Mouse (Mus musculus) heart, postnatal 0 days (tissue): Measurements from ENCODE around the gene Ints1.

Source experiments
- CTCF ChIP-seq: IDR thresholded peaks from 2 replicates; pipeline ENCODE4 v1.5.1; 2016; ENCODE audit warnings: antibody characterized with exemption, control low read depth, low read depth
- EP300 ChIP-seq: IDR thresholded peaks from 2 replicates; pipeline ENCODE4 v1.6.1; 2016; ENCODE audit warnings: antibody characterized with exemption, low read depth

DNA sequence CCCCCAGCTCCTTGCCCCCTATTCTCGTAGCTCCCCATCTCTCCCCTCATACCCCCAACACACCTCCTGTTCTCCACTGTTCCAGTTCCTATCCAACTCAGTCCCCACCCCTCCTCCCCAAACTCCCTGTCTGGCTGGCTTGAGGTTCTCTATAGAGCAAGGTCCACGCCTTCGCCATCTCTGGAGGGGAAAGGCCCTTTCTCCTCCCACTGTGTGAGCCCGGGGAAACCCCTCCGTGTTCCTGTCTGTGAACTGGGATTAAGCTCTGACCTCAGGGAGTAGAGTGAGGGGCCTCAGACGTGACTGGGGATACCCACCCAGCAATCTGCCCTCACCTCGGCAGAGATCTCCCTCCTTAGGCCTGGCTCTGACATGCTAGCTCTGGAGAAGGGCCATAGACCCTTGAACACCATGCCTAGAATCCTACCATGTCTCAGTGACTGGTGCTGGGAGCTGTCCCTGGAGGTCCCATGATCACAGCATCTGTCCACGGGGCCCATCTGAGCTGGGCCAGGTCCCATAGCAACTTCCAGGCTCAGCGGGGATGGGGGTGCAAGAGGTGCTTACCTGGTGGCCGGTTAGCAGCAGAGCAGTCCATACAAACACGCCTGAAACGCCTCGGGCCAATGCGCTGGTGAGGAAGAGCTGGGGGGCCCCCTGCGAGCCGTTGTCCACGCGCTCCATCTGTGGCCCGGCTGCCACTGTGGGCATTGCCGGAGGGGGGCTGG is 37.1 kb upstream of the Ints1 start:
- TF ChIP-seq CTCF (no peak), EP300 (no peak)
